Mouse (Mus musculus) embryonic facial prominence, embryonic 14.5 days (tissue): ENCODE data around the gene P3h1. TPM values are rescaled to one million over a fixed set of nuclear protein-coding genes. Genes with fewer than 3 reads are reported as not detected.

Experiments
- ATAC-seq: fragments of 200-750 bp; cut with Nextera tagmentation; 2 replicates; pipeline ENCODE4 v1.8.0; 2017; ENCODE audit warnings: low read depth, moderate number of reproducible peaks, moderate TSS enrichment
- DNase-seq: peaks from one replicate; pipeline ENCODE4 v3.0.0-alpha.2; 2015; ENCODE audit warnings: low spot score
- H3K27ac ChIP-seq: fragments of 300-500 bp; sonication (generic); replicated peaks from 2 replicates; pipeline ENCODE4 v1.5.1; 2014; ENCODE audit warnings: low read depth, mild to moderate bottlenecking, low read length, moderate library complexity
- H3K27me3 ChIP-seq: fragments of 300-500 bp; sonication (generic); replicated peaks from 2 replicates; pipeline ENCODE4 v1.6.1; 2014; ENCODE audit warnings: low read length; ENCODE audit not compliant: control insufficient read depth, insufficient read depth
- H3K36me3 ChIP-seq: fragments of 300-500 bp; sonication (generic); 2 replicates; pipeline ENCODE4 v1.6.1; 2014; ENCODE audit warnings: low read length, mixed read lengths; ENCODE audit not compliant: control insufficient read depth, insufficient read depth
- H3K4me1 ChIP-seq: fragments of 300-500 bp; sonication (generic); 2 replicates; pipeline ENCODE4 v1.6.1; 2014; ENCODE audit warnings: antibody characterized with exemption, low read length; ENCODE audit not compliant: control insufficient read depth, insufficient read depth
- H3K4me2 ChIP-seq: fragments of 300-500 bp; sonication (generic); 2 replicates; pipeline ENCODE4 v1.6.1; 2014; ENCODE audit warnings: low read depth, mild to moderate bottlenecking, low read length, moderate library complexity, mixed read lengths
- H3K4me3 ChIP-seq: fragments of 300-500 bp; sonication (generic); 2 replicates; pipeline ENCODE4 v1.5.1; 2014; ENCODE audit warnings: low read depth, mild to moderate bottlenecking, low read length
- H3K9ac ChIP-seq: fragments of 300-500 bp; sonication (generic); 2 replicates; pipeline ENCODE4 v1.6.1; 2014; ENCODE audit warnings: low read depth, mild to moderate bottlenecking, low read length, moderate library complexity, mixed read lengths
- H3K9me3 ChIP-seq: fragments of 300-500 bp; sonication (generic); 2 replicates; pipeline ENCODE4 v1.6.1; 2016; ENCODE audit warnings: low read length; ENCODE audit not compliant: control insufficient read depth
- WGBS: fragments of 180-500 bp; shearing (Covaris S2); extraction: QIAGEN DNeasy Blood & Tissue Kit; methylation state at CpG from one replicate; pipeline ENCODE4 v1.1.7; 2014; 5-methylcytosine and 5-hydroxymethylcytosine counted together
- polyA plus RNA-seq: library from polyadenylated mRNA; unstranded; fragments of >200 nt; fragmentation: Nextera tagmentation; extraction: Ambion mirVana; gene quantifications from 2 replicates; pipeline ENCODE4 v1.2.1, GENCODE M21; 2014

P3h1 gene
- polyA plus RNA-seq, 1 experiment from 2014 or later = 100 TPM

DNA sequence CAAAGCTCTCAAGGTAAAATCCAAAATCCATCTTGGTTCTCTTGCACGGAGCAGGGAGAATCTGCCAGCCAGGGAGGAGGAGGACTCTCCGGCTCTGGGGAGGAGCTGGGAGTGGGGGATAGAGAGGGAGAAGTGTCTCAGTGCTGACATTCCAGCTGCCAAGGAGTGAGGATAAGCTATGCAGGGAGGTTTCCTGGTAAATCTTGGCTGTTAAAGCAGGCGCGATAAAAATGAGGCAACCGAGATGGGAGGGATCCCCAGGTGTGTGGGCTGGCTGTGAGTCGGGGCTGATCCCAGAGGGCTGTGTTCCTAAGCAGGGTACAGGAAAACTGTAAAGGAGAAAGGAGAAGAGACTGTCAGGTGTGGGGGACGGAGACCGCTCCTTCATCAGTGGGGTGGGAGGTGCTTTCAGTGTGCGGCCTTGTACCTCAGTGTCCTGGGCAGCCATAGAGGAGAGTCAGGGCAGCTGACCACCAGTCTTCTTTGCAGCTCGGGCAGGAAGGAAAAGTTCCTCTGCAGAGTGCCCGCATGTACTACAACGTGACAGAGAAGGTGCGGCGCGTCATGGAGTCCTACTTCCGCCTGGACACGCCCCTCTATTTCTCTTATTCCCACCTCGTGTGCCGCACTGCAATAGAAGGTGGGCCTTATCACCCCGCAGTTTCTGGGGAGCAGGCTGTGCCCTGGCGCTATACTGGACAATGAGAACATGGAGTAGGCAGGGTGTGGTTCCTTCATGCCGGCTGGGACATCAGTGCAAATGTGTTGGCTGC lies 11.9 kb downstream of the P3h1 start:
- no peak overlapping the region for H3K4me3 ChIP-seq
- H3K4me2 ChIP-seq = no peak overlapping the region
- no peaks in the 10 kb centered on the region for H3K27me3 ChIP-seq
- H3K9me3 ChIP-seq = no peaks in the 10 kb centered on the region
- no peak overlapping the region for H3K9ac ChIP-seq
- H3K36me3 ChIP-seq = peaks cover 83% of the 10 kb centered on the region
- ATAC-seq = no peak
- no peak for DNase-seq
- no peak overlapping the region for H3K27ac ChIP-seq
- H3K4me1 ChIP-seq = no peaks in the 10 kb centered on the region
- WGBS = 86% methylated on average over 22 of the region's 22 CpGs

DNA sequence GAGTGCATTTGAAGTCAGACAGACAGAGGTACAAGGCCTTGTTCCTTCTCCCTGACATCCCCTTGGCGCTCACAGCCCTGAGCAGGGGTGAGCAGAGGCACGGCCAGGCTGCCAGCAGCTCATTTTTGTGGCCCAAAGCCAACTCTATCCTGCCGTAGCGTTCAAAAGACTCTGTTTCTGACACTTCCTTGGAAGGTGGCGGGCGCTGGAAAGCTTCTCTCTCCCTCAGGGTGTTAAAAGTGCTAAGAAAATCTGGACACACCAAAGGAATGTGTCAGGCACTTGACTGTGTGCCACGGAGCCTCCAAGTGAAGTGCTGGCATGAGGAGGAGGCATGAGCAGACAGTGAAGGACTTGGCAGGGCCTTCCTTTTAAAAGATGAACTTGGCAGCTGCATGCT lies 12.8 kb downstream of the P3h1 start:
- no peaks in the 10 kb centered on the region for H3K9me3 ChIP-seq
- no peak overlapping the region for H3K4me3 ChIP-seq
- DNase-seq = peak; percentile 36
- no peak overlapping the region for H3K4me2 ChIP-seq
- H3K36me3 ChIP-seq = peaks cover 76% of the 10 kb centered on the region
- no peak; the same call in 1 of the 2 replicates for ATAC-seq
- 75% methylated on average over 7 of the region's 7 CpGs for WGBS
- H3K9ac ChIP-seq = no peak overlapping the region
- H3K4me1 ChIP-seq = no peaks in the 10 kb centered on the region
- H3K27me3 ChIP-seq = no peaks in the 10 kb centered on the region
- H3K27ac ChIP-seq = no peak overlapping the region

DNA sequence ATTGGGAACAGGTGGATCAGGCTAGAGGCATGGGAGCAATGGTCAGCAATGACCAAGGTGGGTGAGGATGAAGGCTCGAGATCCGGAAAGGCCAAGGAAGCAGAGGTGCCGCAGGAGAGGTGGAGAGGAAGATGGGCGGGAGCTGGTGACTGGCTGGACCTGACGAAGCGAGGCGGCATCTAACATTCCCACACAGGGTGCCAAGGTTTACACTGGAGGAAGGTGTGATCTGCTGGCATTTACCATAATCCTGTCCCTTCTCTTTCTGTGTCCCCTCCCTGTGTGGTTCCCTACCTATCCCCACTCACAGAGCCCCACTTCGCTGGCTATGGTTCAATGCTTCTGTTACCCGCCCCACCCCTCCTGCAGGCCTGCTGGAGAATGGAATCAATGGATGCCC lies 13.2 kb downstream of the P3h1 start:
- H3K9ac ChIP-seq = no peak overlapping the region
- DNase-seq = no peak
- no peak overlapping the region for H3K4me2 ChIP-seq
- H3K27me3 ChIP-seq = no peaks in the 10 kb centered on the region
- H3K27ac ChIP-seq = no peak overlapping the region
- H3K9me3 ChIP-seq = no peaks in the 10 kb centered on the region
- peaks cover 72% of the 10 kb centered on the region for H3K36me3 ChIP-seq
- no peak for ATAC-seq
- 77% methylated on average over 6 of the region's 9 CpGs for WGBS
- H3K4me1 ChIP-seq = no peaks in the 10 kb centered on the region
- H3K4me3 ChIP-seq = no peak overlapping the region

DNA sequence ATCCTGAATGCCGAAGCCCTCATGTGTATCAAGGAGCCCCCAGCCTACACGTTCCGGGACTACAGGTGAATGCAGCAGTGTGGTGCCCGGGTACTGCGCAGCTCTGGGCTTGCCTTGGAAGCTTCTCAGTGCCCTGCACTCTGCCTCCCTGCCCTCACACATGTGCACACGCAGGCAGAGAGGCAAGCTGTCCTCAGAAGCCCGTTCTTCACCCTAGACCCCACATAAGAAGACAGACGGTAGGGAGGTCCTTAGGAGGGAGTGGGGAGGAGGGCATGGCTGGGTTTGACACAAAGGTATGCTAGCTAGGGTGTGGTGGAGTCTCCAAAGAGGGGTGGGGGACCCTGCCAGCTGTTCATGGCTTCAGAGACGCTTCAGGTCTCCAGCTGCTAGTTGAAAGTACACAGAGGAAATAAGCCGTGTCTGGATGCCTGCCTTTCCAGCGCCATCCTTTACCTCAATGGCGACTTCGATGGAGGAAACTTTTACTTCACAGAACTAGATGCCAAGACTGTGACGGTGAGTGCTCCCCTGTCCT lies 14.0 kb downstream of the P3h1 start:
- Histone ChIP-seq H3K27me3 (no peaks in the 10 kb centered on the region), H3K9ac (no peak overlapping the region), H3K4me1 (no peaks in the 10 kb centered on the region), H3K4me3 (no peak overlapping the region), H3K9me3 (no peaks in the 10 kb centered on the region), H3K36me3 (peaks cover 64% of the 10 kb centered on the region), H3K27ac (no peak overlapping the region), H3K4me2 (no peak overlapping the region)
- WGBS = 81% methylated on average over 14 of the region's 14 CpGs
- no peak for DNase-seq
- ATAC-seq = no peak

DNA sequence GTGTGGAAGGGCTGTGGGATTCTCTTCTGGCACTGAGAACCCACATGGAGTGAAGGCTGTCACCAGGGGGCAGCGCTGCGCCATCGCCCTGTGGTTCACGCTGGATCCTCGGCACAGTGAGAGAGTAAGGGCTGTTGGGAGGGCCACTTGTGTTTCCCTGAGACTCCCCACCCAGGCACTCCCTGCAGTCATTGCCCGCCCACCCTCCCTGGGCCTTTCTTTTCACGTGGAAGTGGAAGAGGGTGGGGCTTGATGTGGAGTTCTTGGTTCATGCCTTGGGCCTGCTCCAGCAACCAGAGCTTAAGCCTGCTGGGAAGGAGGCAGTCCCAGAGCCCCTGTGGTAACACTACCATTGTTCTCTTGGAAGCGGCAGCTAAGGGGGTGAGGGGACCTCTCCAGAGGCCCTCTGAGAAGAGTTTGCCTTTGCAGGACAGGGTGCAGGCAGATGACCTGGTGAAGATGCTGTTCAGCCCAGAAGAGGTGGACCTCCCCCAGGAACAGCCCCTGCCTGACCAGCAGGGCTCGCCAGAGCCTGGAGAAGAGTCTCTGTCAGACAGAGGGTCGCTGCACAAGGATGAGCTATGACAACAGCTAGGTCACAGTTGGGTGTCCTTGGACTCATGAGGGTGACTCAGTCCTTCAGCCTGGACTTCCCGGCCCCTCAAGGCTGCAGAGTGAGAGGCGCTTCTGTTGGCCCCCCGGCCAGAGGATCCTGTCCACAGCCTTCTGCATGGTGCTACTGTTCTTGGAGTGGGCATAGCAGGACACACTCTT lies 14.9 kb downstream of the P3h1 start:
- WGBS = 32% methylated on average over 12 of the region's 13 CpGs
- H3K27ac ChIP-seq = peak overlapping the region; percentile 41
- H3K36me3 ChIP-seq = peaks cover 55% of the 10 kb centered on the region
- H3K27me3 ChIP-seq = no peaks in the 10 kb centered on the region
- H3K4me1 ChIP-seq = no peaks in the 10 kb centered on the region
- H3K9ac ChIP-seq = no peak overlapping the region
- peak; percentile 85 for ATAC-seq
- DNase-seq = peak; percentile 74
- H3K4me3 ChIP-seq = no peak overlapping the region
- no peaks in the 10 kb centered on the region for H3K9me3 ChIP-seq
- H3K4me2 ChIP-seq = no peak overlapping the region

DNA sequence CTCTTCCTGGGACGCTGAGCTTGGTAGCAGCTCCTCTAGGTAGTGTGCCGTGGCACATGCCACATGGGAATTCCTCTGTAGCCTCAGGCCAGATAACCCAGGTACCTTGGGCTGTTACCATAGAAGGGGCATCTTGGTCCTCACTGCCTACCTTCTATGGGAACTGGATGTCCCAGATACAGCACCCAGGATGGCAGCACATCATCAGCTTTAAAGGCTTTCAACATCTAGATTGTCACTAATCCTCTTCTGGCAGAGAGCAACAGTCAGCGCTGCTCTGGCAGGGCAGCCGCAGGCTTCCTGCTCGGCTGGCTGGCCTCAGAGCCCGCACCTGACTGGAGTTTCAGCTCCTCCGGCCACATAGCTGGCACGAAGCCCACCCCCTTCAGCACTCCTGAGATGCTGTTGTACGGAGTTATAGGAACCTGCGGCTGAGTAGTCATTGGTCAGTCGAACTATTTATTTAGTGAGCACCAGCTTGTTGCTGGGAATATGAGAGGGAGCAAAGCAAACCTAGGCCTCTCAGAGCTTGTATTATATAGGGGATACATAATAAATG lies 15.8 kb downstream of the P3h1 start:
- Histone ChIP-seq H3K4me3 (no peak overlapping the region), H3K36me3 (peaks cover 47% of the 10 kb centered on the region), H3K4me2 (no peak overlapping the region), H3K4me1 (no peaks in the 10 kb centered on the region), H3K9me3 (no peaks in the 10 kb centered on the region), H3K9ac (no peak overlapping the region), H3K27me3 (no peaks in the 10 kb centered on the region), H3K27ac (no peak overlapping the region)
- no peak for DNase-seq
- ATAC-seq = no peak
- 72% methylated on average over 11 of the region's 11 CpGs for WGBS

DNA sequence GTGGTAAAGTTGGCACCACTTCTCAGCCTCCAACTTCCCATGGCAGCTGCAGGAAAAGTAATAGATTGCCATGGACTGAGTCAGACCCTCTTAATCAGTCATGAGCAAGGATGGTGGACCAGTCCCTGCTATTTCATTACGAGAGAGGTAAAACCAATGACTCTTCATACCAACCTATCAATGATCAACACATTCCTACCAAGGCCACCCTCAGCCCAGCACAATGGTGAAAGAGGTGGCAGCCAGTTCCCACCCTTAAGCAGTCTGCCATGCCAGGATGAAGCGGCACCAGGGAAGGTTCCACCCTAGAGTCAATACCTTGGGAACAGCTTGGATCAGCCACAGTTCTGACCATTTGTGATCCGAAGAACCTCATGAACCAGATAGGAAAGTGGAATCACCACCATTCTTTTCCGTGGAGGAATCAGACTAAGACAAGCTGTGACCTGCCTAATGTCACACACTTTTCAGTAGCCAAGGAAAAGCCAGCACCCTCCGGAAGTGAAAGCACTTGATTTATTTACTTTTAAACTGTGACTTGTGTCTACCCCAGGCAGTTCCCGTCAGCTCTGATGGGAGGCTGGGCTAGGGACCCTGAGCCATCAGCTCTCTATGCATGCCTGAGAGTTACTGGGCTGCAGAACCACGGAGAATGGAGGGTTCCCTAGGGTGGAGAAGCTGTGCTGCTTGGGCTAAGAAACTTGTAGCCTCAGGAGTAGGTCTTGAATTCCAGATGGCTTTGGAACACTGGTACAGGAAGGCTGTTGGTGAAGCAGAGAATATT lies 19.5 kb downstream of the P3h1 start:
- WGBS = 58% methylated on average over 7 of the region's 7 CpGs
- H3K9me3 ChIP-seq = no peaks in the 10 kb centered on the region
- DNase-seq (no peak), ATAC-seq (no peak)
- no peak overlapping the region for H3K27ac ChIP-seq
- H3K36me3 ChIP-seq = peaks cover 11% of the 10 kb centered on the region
- no peaks in the 10 kb centered on the region for H3K27me3 ChIP-seq
- no peak overlapping the region for H3K9ac ChIP-seq
- peaks cover 8% of the 10 kb centered on the region for H3K4me1 ChIP-seq
- H3K4me2 ChIP-seq = no peak overlapping the region
- no peak overlapping the region for H3K4me3 ChIP-seq

DNA sequence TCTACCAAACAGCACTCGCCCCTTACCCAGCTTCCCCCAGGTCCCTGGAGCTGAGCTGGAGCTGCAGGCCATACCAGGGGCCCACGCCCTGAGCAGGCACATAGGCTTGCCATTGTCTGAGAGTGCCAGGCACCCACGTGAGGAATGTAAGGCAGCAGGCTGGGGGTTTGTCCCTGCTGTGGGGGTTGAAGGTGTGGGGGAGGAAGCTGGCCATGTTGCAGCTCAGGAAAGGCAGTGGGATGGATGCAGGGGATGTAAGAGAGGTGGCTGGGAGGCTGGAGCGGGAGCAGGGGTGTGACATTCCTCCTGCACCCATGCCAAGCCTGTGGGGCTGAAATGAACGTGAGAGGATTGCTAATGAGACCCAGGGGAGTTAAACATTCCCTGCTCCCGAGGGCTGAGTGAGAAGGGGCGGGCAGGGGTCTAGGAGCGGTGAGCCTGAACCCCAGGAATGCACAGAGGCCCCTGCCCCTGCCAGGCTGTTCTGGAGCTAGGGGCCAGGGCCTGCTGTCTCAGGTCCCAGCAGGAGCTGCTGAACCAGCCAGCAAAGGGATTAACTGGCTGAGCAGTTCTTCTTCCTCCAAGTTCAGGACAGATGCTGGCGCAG lies 21.4 kb downstream of the P3h1 start:
- no peaks in the 10 kb centered on the region for H3K9me3 ChIP-seq
- H3K27ac ChIP-seq = peak overlapping the region; percentile 65
- peak; percentile 46 for DNase-seq

More for the DNA sequence above, 21.4 kb downstream of the P3h1 start:
- Histone ChIP-seq H3K9ac (peak overlapping the region; percentile 42; the same call in 1 of the 2 replicates), H3K27me3 (no peaks in the 10 kb centered on the region), H3K36me3 (no peaks in the 10 kb centered on the region), H3K4me1 (peaks cover 8% of the 10 kb centered on the region), H3K4me2 (0 out of 2 replicates have a peak overlapping the region, but pooled peaks have one; percentile 4), H3K4me3 (no peak overlapping the region)
- ATAC-seq = peak; percentile 69
- WGBS = 29% methylated on average over 9 of the region's 9 CpGs
